Mouse (Mus musculus) mouse embryonic stem cell (cell line): ENCODE measurements around the gene Hist1h4i.

Experiments
- in situ Hi-C, 2 experiments: fragments of 300-500 bp; cut with MboI; formaldehyde crosslinking; loops; 1 replicate in 1 of 2; 3 replicates in 1 of 2; pipeline ENCODE4 v1.14.3; 2019 to 2020; ENCODE audit warnings: low sequenced_read_pairs in 2 of 2, low pct_unique_long_range_greater_than_20kb in 1 of 2, mixed read lengths in 1 of 2; ENCODE audit not compliant: unreplicated experiment in 1 of 2

Gene Hist1h4i

GRCm38 (mm10) chr13:21997821-21998220 lies 43.3 kb downstream of the Hist1h4i start:
- in situ Hi-C loops, result no loop called here

- in situ Hi-C loops, result no loop called here
Observed at GRCm38 (mm10) chr13:21997201-21997820, 43.9 kb downstream of the Hist1h4i start.

DNA sequence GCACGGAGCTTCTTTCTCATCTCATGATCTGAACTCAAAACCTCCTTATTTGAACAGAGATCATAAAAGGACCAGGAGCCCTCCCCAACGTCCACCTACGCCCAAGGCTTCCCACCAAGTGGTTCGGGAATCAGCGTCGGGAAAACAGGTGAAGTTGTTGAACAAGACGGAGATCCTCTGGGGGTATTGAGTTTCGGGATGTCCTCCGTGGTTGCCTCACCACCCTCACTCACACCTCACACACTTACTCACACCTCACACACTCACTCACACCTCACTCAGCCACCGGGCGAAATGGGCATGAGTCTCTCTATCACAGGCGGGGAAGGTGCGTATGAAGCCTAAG lies 44.3 kb downstream of the Hist1h4i start:
- in situ Hi-C loops, result no loop called here

DNA sequence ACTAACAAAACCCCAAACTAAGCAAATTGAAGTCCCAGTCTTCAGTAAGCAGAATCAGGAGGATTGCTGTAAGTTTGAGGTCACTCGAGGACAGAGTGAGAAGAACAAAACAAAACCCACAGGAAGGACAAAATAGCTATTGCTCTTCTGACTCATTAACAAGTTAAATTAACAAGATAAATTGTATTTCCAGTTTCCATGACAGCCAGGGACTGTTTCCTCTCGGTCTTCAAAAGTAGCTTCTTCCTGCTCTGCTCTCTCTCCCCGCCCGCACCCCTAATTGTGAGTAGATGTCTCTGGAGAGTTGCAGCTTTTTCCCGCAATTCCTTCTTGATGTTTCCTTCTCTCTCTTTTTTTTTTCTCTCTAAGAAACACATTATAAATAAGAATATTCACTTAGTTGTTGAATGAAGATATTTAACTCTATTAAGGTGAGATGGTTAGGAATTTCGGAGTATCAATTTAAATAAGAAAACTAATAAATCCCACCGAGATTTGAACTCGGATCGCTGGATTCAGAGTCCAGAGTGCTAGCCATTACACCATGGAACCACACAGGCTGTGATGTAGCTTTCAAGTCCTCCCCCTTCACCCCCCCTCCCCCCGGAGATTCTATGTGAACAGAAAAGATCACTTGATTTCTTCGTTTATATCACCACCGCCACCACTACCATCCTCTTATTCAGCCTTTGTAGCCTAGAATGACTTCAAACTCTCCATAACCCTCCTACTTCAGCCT lies 44.9 kb downstream of the Hist1h4i start:
- in situ Hi-C loops, result no loop called here

- in situ Hi-C loops, result no loop called here
Observed at GRCm38 (mm10) chr13:21995331-21995914, 45.7 kb downstream of the Hist1h4i start.

GRCm38 (mm10) chr13:21994896-21995295 lies 46.3 kb downstream of the Hist1h4i start:
- in situ Hi-C loops, result no loop called here

GRCm38 (mm10) chr13:21993957-21994738 lies 47.0 kb downstream of the Hist1h4i start:
- in situ Hi-C loops, result no loop called here

DNA sequence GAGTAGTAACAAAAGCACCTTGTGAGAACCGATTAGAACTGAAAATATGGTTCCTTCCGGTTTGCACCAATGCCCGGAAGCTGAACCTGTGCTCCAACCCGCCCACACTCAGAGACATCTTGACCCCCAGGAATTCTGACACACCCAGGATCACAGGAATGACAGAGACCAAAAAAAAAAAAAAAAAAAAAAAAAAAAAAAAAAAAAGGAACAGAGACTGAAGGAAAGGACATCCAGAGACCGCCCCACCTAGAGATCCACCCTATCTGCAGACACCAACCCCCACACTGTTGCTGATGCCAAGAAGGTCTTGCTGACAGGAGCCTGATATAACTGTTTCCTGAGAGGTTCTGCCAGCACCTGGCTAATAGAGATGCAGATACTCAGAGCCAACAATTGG lies 48.6 kb downstream of the Hist1h4i start:
- in situ Hi-C loops, result no loop called here
